13 mouse cellular contexts compared by ENCODE assay signal in the genomic region with DNA sequence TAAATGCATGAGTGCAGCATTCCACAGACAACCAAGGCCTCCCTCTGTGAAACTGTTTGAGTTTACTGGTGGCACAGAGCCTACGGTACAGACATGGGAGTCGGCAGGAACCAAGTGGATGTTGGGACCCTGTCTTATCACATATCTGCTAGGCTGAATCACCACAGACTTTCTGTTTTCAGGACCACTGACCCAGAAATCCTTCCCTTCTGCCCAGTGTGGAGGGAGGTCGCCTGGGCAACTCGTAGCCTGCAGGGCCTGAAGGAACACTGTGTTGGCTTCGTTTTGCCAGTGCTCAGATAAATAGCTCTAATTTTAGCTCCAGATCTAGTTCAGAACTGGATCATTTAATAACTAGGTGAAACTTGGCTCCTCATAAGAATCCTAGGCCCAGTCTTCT. TPM values are rescaled to one million over a fixed set of nuclear protein-coding genes. Genes with fewer than 3 reads are reported as not detected.
A peak's percentile ranks its signal among the peaks of the same experiment; 100 is the strongest.
DNase-seq lines count a peak whose midpoint lies in the region; ATAC-seq and TF ChIP-seq lines count a peak whose summit lies in the region.
"Had no signal": no experiment of that assay in that cellular context is flagged by ENCODE, and none has a peak within 500 bp of the region (broad histone marks: within the 10 kb centered on the region; RNA-seq: fewer than 3 reads in every experiment).

No protein-coding gene starts in this region.

- H3K27me3 ChIP-seq in heart, embryonic 11.5 days (ENCODE audit: control insufficient read depth, insufficient read depth, low read length), result no peaks in the 10 kb centered on the region
- no peaks in the 10 kb centered on the region for H3K27me3 ChIP-seq in heart, embryonic 15.5 days
- H3K27me3 ChIP-seq in stomach, embryonic 16.5 days (ENCODE audit: control insufficient read depth, insufficient read depth, low read length), result no peaks in the 10 kb centered on the region
- H3K27me3 ChIP-seq: forebrain, embryonic 15.5 days had no signal

- peaks cover 13% of the 10 kb centered on the region for H3K4me1 ChIP-seq in heart, embryonic 11.5 days (ENCODE audit: control insufficient read depth, insufficient read depth, low read length)
- peaks cover 28% of the 10 kb centered on the region for H3K4me1 ChIP-seq in heart, embryonic 15.5 days (replicated peaks)
- no peaks in the 10 kb centered on the region for H3K4me1 ChIP-seq in stomach, embryonic 16.5 days (ENCODE audit: control insufficient read depth, insufficient read depth, low read length)
- H3K4me1 ChIP-seq: forebrain, embryonic 15.5 days had no signal

- 0 out of 2 replicates have a peak overlapping the region, but pooled peaks have one; percentile 10 for H3K9ac ChIP-seq in heart, embryonic 11.5 days (ENCODE audit: low read depth, low read length)
- H3K9ac ChIP-seq in heart, embryonic 15.5 days, result no peak overlapping the region
- no peak overlapping the region for H3K9ac ChIP-seq in stomach, embryonic 16.5 days (ENCODE audit: low read length)
- H3K9ac ChIP-seq: forebrain, embryonic 15.5 days had no signal

- H3K4me3 ChIP-seq in heart, embryonic 11.5 days (ENCODE audit: low read depth, low read length), result no peak overlapping the region
- H3K4me3 ChIP-seq in layer of hippocampus, adult 2 months, result no peak overlapping the region
- no peak overlapping the region for H3K4me3 ChIP-seq in heart, embryonic 15.5 days
- H3K4me3 ChIP-seq in stomach, embryonic 16.5 days (replicated peaks; ENCODE audit: low read length), result no peak overlapping the region
- H3K4me3 ChIP-seq: forebrain, embryonic 15.5 days had no signal

- no peak for TF ChIP-seq CTCF in layer of hippocampus, adult 2 months (conservative IDR thresholded peaks at IDR 0.05)

- no peak overlapping the region for H3K4me2 ChIP-seq in heart, embryonic 11.5 days
- peak overlapping the region; percentile 36 for H3K4me2 ChIP-seq in heart, embryonic 15.5 days
- H3K4me2 ChIP-seq in stomach, embryonic 16.5 days (ENCODE audit: low read depth, low read length), result no peak overlapping the region
- H3K4me2 ChIP-seq: forebrain, embryonic 15.5 days had no signal

- H3K9me3 ChIP-seq in heart, embryonic 11.5 days (replicated peaks; ENCODE audit: control insufficient read depth, low read length), result no peaks in the 10 kb centered on the region
- H3K9me3 ChIP-seq in heart, embryonic 15.5 days (replicated peaks), result no peaks in the 10 kb centered on the region
- no peaks in the 10 kb centered on the region for H3K9me3 ChIP-seq in stomach, embryonic 16.5 days (replicated peaks; ENCODE audit: control insufficient read depth, low read length)
- H3K9me3 ChIP-seq: forebrain, embryonic 15.5 days; G1E had no signal

- H3K27ac ChIP-seq in heart, embryonic 11.5 days (ENCODE audit: low read depth, low read length), result peak overlapping the region; percentile 37
- H3K27ac ChIP-seq in layer of hippocampus, adult 2 months, result peak overlapping the region; percentile 67
- H3K27ac ChIP-seq in heart, embryonic 15.5 days, result peak overlapping the region; percentile 84
- H3K27ac ChIP-seq in stomach, embryonic 16.5 days (ENCODE audit: low read length), result 0 out of 2 replicates have a peak overlapping the region, but pooled peaks have one; percentile 10
- H3K27ac ChIP-seq: forebrain, embryonic 15.5 days; macrophage had no signal

- H3K36me3 ChIP-seq in heart, embryonic 11.5 days (ENCODE audit: control insufficient read depth, insufficient read depth, low read length), result no peaks in the 10 kb centered on the region
- H3K36me3 ChIP-seq in heart, embryonic 15.5 days, result no peaks in the 10 kb centered on the region
- H3K36me3 ChIP-seq in stomach, embryonic 16.5 days (ENCODE audit: control insufficient read depth, insufficient read depth, low read length), result no peaks in the 10 kb centered on the region
- H3K36me3 ChIP-seq: forebrain, embryonic 15.5 days; G1E had no signal

- ATAC-seq in heart, embryonic 11.5 days (replicated peaks; ENCODE audit: insufficient number of reproducible peaks, low FRiP score, low TSS enrichment), result no peak
- ATAC-seq in heart, embryonic 15.5 days (replicated peaks; ENCODE audit: insufficient number of reproducible peaks, insufficient read depth, low FRiP score, low read depth), result peak; percentile 21; the same call in 1 of the 2 replicates
- no peak for ATAC-seq in stomach, embryonic 16.5 days (ENCODE audit: insufficient read depth, low FRiP score)
- ATAC-seq: forebrain, embryonic 15.5 days had no signal

- DNase-seq in heart, postnatal 4 days, result no peak
- no peak for DNase-seq in layer of hippocampus, adult 2 months (ENCODE audit: low spot score in 2 of 2)
- no peak for DNase-seq in layer of hippocampus, adult 11-12 months (ENCODE audit: low spot score)
- DNase-seq in left cerebral cortex, adult 8-10 months (ENCODE audit: low spot score in 2 of 2), result no peak
- DNase-seq: adrenal gland, adult 2 months; cerebellum, adult 2 months; midbrain, embryonic 14.5 days had no signal

- WGBS in heart, embryonic 11.5 days (ENCODE audit: insufficient replicate concordance), result 33% methylated on average over 5 of the region's 5 CpGs
- 34% methylated on average over 5 of the region's 5 CpGs for WGBS in heart, embryonic 15.5 days
- 69% methylated on average over 5 of the region's 5 CpGs for WGBS in stomach, embryonic 16.5 days

RNA-seq across cellular contexts. Expression of a gene that starts 12.2 kb away (rescaled TPM):
- polyA plus RNA-seq in heart, embryonic 11.5 days (2014; fragmentation: Nextera tagmentation; extraction: Ambion mirVana), result 878 and 906 TPM in 2 replicates
- total RNA-seq in heart, postnatal 4 days (2021), result 100 to 1,000 TPM; 733 to 785 TPM
- total RNA-seq in layer of hippocampus, adult 2 months (2021), result 10 to 100 TPM; 38.9 to 41.1 TPM
- polyA plus RNA-seq in heart, embryonic 15.5 days (2015; fragmentation: Nextera tagmentation; extraction: Ambion mirVana), result 619 and 705 TPM in 2 replicates
- 524 and 584 TPM in 2 replicates for polyA plus RNA-seq in stomach, embryonic 16.5 days (2015; fragmentation: Nextera tagmentation; extraction: Ambion mirVana)
- 10 to 100 TPM; 36.5 to 49.0 (median 45.3) TPM for total RNA-seq in left cerebral cortex, adult 8-10 months (2022)

RNA-seq across cellular contexts. Expression of a gene that starts 12.5 kb away (rescaled TPM):
- polyA plus RNA-seq in heart, embryonic 11.5 days (2014; fragmentation: Nextera tagmentation; extraction: Ambion mirVana), result 208 and 237 TPM in 2 replicates
- 100 to 1,000 TPM; 944 to 986 TPM for total RNA-seq in heart, postnatal 4 days (2021)
- 1 to 10 TPM; 2.2 to 2.8 TPM for total RNA-seq in layer of hippocampus, adult 2 months (2021)
- 164 and 185 TPM in 2 replicates for polyA plus RNA-seq in heart, embryonic 15.5 days (2015; fragmentation: Nextera tagmentation; extraction: Ambion mirVana)
- 15.7 and 21.1 TPM in 2 replicates for polyA plus RNA-seq in stomach, embryonic 16.5 days (2015; fragmentation: Nextera tagmentation; extraction: Ambion mirVana)
- 1 to 10 TPM; 2.7 to 4.6 (median 3.4) TPM for total RNA-seq in left cerebral cortex, adult 8-10 months (2022)

Comparison
In these comparisons a context has a peak if more than half of its experiments do, and no peak if none do; other contexts are left out.
1. H3K27ac ChIP-seq: peak in every context shown above with its lines; median percentile 84 in heart, embryonic 15.5 days; 67 in layer of hippocampus, adult 2 months; 37 in heart, embryonic 11.5 days; 10 in stomach, embryonic 16.5 days.
2. RNA of a gene that starts 12.2 kb away (total RNA-seq): 733 to 785 TPM in heart, postnatal 4 days; 36.5 to 49.0 TPM in left cerebral cortex, adult 8-10 months and 38.9 to 41.1 TPM in layer of hippocampus, adult 2 months; every median in the first group is over 10 times any median in the second.
3. RNA of a gene that starts 12.5 kb away (total RNA-seq): 944 to 986 TPM in heart, postnatal 4 days; 2.7 to 4.6 TPM in left cerebral cortex, adult 8-10 months and 2.2 to 2.8 TPM in layer of hippocampus, adult 2 months; every median in the first group is over 100 times any median in the second.